Mouse (Mus musculus) hindbrain, embryonic 13.5 days (tissue): ENCODE results near the gene Igsf21. TPM values are rescaled to one million over a fixed set of nuclear protein-coding genes. Genes with fewer than 3 reads are reported as not detected.
A peak's percentile ranks its signal among the peaks of the same experiment; 100 is the strongest.

ENCODE experiments used
- ATAC-seq: fragments of 200-750 bp; cut with Nextera tagmentation; 2 replicates; pipeline ENCODE4 v1.8.0; 2017; ENCODE audit warnings: moderate TSS enrichment; ENCODE audit not compliant: low FRiP score
- H3K27ac ChIP-seq: fragments of 300-500 bp; sonication (generic); 2 replicates; pipeline ENCODE4 v1.5.1; 2015; ENCODE audit warnings: inconsistent platforms, mild to moderate bottlenecking, moderate library complexity
- H3K27me3 ChIP-seq: fragments of 300-500 bp; sonication (generic); 2 replicates; pipeline ENCODE4 v1.6.1; 2015; ENCODE audit warnings: mild to moderate bottlenecking, inconsistent platforms
- H3K36me3 ChIP-seq: fragments of 300-500 bp; sonication (generic); 2 replicates; pipeline ENCODE4 v1.6.1; 2015; ENCODE audit warnings: mild to moderate bottlenecking, inconsistent platforms
- H3K4me1 ChIP-seq: fragments of 300-500 bp; sonication (generic); replicated peaks from 2 replicates; pipeline ENCODE4 v1.6.1; 2015; ENCODE audit warnings: inconsistent platforms
- H3K4me2 ChIP-seq: fragments of 300-500 bp; sonication (generic); 2 replicates; pipeline ENCODE4 v1.6.1; 2015; ENCODE audit warnings: inconsistent platforms, mild to moderate bottlenecking, moderate library complexity
- H3K4me3 ChIP-seq: fragments of 300-500 bp; sonication (generic); 2 replicates; pipeline ENCODE4 v1.5.1; 2015; ENCODE audit warnings: mild to moderate bottlenecking, inconsistent platforms
- H3K9ac ChIP-seq: fragments of 300-500 bp; sonication (generic); 2 replicates; pipeline ENCODE4 v1.6.1; 2015; ENCODE audit warnings: mild to moderate bottlenecking, inconsistent platforms
- H3K9me3 ChIP-seq: fragments of 300-500 bp; sonication (generic); 2 replicates; pipeline ENCODE4 v1.6.1; 2016; ENCODE audit warnings: inconsistent platforms
- WGBS: fragments of 180-500 bp; shearing (Covaris S2); methylation state at CpG from one replicate; pipeline ENCODE4 v1.1.7; 2015; 5-methylcytosine and 5-hydroxymethylcytosine counted together
- polyA plus RNA-seq: library from polyadenylated mRNA; unstranded; fragments of >200 nt; fragmentation: Nextera tagmentation; extraction: Ambion mirVana; gene quantifications from 2 replicates; pipeline ENCODE4 v1.2.1, GENCODE M21; 2015

Gene Igsf21
- polyA plus RNA-seq, 1 experiment from 2014 or later, result 46.4 TPM

DNA sequence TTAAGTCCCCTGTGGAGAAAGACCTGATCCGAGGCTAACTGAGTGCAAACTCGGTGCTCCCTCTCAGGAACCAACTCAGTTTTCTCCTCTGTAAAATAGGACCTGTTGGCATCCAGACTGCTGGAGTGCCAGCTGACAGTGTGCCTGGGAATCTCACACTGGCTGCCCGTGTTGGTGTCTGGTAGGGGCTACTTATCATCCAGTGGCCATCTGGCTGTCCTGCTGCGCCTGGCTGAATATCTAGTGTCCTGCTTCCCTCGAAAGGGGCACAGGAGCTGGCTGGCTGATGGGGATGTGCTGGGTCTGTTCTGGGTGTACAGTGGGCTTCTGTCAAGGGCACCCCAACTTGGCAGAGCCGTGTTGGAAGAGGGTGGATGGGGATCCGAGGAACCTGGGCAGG, 193.5 kb downstream of the Igsf21 start:
- peaks cover 9% of the 10 kb centered on the region for H3K4me1 ChIP-seq
- no peak overlapping the region for H3K4me3 ChIP-seq
- no peaks in the 10 kb centered on the region for H3K36me3 ChIP-seq
- H3K9ac ChIP-seq, result no peak overlapping the region
- WGBS, result 65% methylated on average over 7 of the region's 7 CpGs
- H3K27me3 ChIP-seq, result no peaks in the 10 kb centered on the region
- H3K4me2 ChIP-seq, result no peak overlapping the region
- no peak for ATAC-seq
- 0 out of 2 replicates have a peak, but pooled peaks cover 4% of the 10 kb centered on the region for H3K9me3 ChIP-seq
- H3K27ac ChIP-seq, result no peak overlapping the region

GRCm38 (mm10) chr4:140052575-140052974, 194.0 kb downstream of the Igsf21 start:
- H3K4me2 ChIP-seq, result no peak overlapping the region
- H3K27me3 ChIP-seq, result no peaks in the 10 kb centered on the region
- H3K9me3 ChIP-seq, result 0 out of 2 replicates have a peak, but pooled peaks cover 4% of the 10 kb centered on the region
- WGBS, result 53% methylated on average over 11 of the region's 11 CpGs
- ATAC-seq, result no peak
- H3K27ac ChIP-seq, result no peak overlapping the region
- no peak overlapping the region for H3K9ac ChIP-seq
- H3K4me1 ChIP-seq, result peaks cover 9% of the 10 kb centered on the region
- no peak overlapping the region for H3K4me3 ChIP-seq
- no peaks in the 10 kb centered on the region for H3K36me3 ChIP-seq

DNA sequence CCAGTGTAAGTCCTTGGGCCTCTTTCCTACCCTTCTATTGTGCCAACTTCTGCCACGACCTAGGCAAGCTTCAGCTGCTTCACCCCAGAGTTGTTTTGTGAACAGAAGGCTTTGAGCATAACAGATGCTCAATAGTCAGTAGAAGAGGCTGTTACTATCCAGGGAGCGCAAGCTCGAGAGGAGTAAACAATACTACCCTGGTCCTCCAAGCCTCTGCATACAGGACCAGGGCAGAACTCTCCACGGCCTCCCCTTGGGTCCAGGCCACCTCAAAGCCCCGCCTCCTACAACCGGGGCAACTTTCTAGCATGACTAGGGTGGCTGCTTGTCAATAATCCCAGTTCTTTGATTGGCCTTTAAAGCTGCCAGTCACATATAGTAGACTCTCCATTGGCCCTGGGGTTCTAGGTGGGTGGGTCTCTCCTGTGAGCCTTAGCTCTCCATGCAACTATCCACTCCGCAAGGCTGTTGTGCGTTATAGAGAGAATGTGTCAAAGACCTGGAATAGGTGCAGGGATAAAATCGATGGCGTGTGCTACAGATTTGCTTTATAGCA, 198.7 kb downstream of the Igsf21 start:
- H3K36me3 ChIP-seq, result no peaks in the 10 kb centered on the region
- 0 out of 2 replicates have a peak, but pooled peaks cover 4% of the 10 kb centered on the region for H3K9me3 ChIP-seq
- ATAC-seq, result 0 out of 2 replicates have a peak, but pooled peaks have one; percentile 49
- WGBS, result 69% methylated on average over 10 of the region's 10 CpGs
- no peak overlapping the region for H3K4me2 ChIP-seq
- no peak overlapping the region for H3K9ac ChIP-seq
- H3K4me3 ChIP-seq, result no peak overlapping the region
- H3K4me1 ChIP-seq, result peaks cover 13% of the 10 kb centered on the region
- H3K27me3 ChIP-seq, result peaks cover 7% of the 10 kb centered on the region; the same call in 1 of the 2 replicates
- H3K27ac ChIP-seq, result no peak overlapping the region

DNA sequence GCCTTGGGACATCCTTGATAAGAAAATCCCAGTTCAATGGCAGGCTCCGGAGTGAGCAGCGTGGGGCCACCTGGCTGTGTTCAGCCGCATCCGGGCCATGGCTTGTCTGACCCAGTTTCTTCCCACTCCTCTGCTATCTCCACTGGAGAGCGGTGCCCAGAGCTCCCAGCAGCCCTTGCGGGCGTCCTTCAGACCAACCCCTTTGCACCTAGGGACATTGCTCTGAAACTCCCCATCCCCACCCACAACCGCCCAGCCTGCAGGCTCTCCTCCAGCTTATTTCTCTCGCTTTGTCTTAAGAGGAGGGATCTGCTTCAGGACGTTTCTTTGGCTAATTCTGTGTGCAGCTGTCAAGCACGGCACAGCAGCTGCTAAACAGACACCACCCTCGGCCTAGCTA, 202.6 kb downstream of the Igsf21 start:
- peak overlapping the region; percentile 55; the same call in 1 of the 2 replicates for H3K27ac ChIP-seq
- 53% methylated on average over 12 of the region's 12 CpGs for WGBS

GRCm38 (mm10) chr4:140038586-140039411, 207.8 kb downstream of the Igsf21 start:
- peak overlapping the region; percentile 46 for H3K9ac ChIP-seq
- ATAC-seq, result no peak
- H3K4me2 ChIP-seq, result no peak overlapping the region; the same call in 1 of the 2 replicates

More for the DNA sequence above, 202.6 kb downstream of the Igsf21 start:
- Histone ChIP-seq H3K9ac (peak overlapping the region; percentile 35; the same call in 1 of the 2 replicates), H3K4me1 (peaks cover 19% of the 10 kb centered on the region), H3K9me3 (peaks cover 9% of the 10 kb centered on the region; the same call in 1 of the 2 replicates), H3K27me3 (peaks cover 19% of the 10 kb centered on the region), H3K36me3 (0 out of 2 replicates have a peak, but pooled peaks cover 3% of the 10 kb centered on the region), H3K4me3 (no peak overlapping the region), H3K4me2 (no peak overlapping the region)
- no peak for ATAC-seq

GRCm38 (mm10) chr4:140037784-140038387, 208.7 kb downstream of the Igsf21 start:
- H3K4me3 ChIP-seq, result no peak overlapping the region
- WGBS, result 2% methylated on average over 13 of the region's 13 CpGs
- H3K9me3 ChIP-seq, result peaks cover 9% of the 10 kb centered on the region; the same call in 1 of the 2 replicates
- H3K27ac ChIP-seq, result no peak overlapping the region
- peaks cover 47% of the 10 kb centered on the region for H3K27me3 ChIP-seq
- peak; percentile 33; the same call in 1 of the 2 replicates for ATAC-seq
- H3K4me1 ChIP-seq, result peaks cover 25% of the 10 kb centered on the region
- no peak overlapping the region; the same call in 1 of the 2 replicates for H3K4me2 ChIP-seq
- 0 out of 2 replicates have a peak, but pooled peaks cover 3% of the 10 kb centered on the region for H3K36me3 ChIP-seq
- H3K9ac ChIP-seq, result no peak overlapping the region

More at GRCm38 (mm10) chr4:140038586-140039411, 207.8 kb downstream of the Igsf21 start:
- H3K4me1 ChIP-seq, result peaks cover 27% of the 10 kb centered on the region
- peaks cover 42% of the 10 kb centered on the region for H3K27me3 ChIP-seq
- H3K9me3 ChIP-seq, result peaks cover 9% of the 10 kb centered on the region; the same call in 1 of the 2 replicates
- H3K36me3 ChIP-seq, result 0 out of 2 replicates have a peak, but pooled peaks cover 3% of the 10 kb centered on the region
- no peak overlapping the region for H3K27ac ChIP-seq
- WGBS, result 4% methylated on average over 26 of the region's 26 CpGs
- H3K4me3 ChIP-seq, result no peak overlapping the region

- no peak for ATAC-seq
- no peak overlapping the region for H3K27ac ChIP-seq
- peaks cover 34% of the 10 kb centered on the region for H3K4me1 ChIP-seq
- WGBS, result 76% methylated on average over 15 of the region's 15 CpGs
- H3K27me3 ChIP-seq, result peaks cover 50% of the 10 kb centered on the region
- H3K4me2 ChIP-seq, result no peak overlapping the region
- no peaks in the 10 kb centered on the region for H3K9me3 ChIP-seq
- no peak overlapping the region for H3K9ac ChIP-seq
- H3K36me3 ChIP-seq, result no peaks in the 10 kb centered on the region
- no peak overlapping the region for H3K4me3 ChIP-seq
Observed at GRCm38 (mm10) chr4:140035232-140035631, 211.4 kb downstream of the Igsf21 start.

GRCm38 (mm10) chr4:140033394-140033793, 213.2 kb downstream of the Igsf21 start:
- no peak overlapping the region for H3K4me3 ChIP-seq
- ATAC-seq, result no peak
- no peaks in the 10 kb centered on the region for H3K36me3 ChIP-seq
- no peak overlapping the region for H3K4me2 ChIP-seq
- H3K27me3 ChIP-seq, result peaks cover 40% of the 10 kb centered on the region
- no peak overlapping the region for H3K27ac ChIP-seq
- peaks cover 38% of the 10 kb centered on the region for H3K4me1 ChIP-seq
- no peak overlapping the region for H3K9ac ChIP-seq
- WGBS, result 38% methylated on average over 7 of the region's 7 CpGs
- no peaks in the 10 kb centered on the region for H3K9me3 ChIP-seq

DNA sequence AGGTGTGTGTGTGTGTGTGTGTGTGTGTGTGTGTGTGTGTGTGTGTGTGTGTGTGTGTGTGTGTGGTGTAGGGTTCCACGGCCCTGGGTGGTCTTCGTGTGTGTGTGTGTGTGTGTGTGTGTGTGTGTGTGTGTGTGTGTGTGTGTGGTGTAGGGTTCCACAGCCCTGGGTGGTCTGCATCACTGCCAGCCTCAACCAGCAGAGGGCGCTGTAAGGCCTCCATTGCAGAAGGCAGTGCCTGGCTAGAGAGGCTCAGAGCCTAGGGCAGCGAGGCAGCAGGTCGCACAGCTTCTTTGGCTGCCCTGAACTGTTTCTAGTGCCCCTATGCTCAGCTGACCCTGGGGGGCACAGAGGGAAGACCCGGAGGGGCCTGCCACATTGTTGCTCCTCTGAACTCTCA, 216.2 kb downstream of the Igsf21 start:
- peaks cover 30% of the 10 kb centered on the region for H3K27me3 ChIP-seq
- ATAC-seq, result 0 out of 2 replicates have a peak, but pooled peaks have one; percentile 46
- H3K9ac ChIP-seq, result no peak overlapping the region
- H3K4me3 ChIP-seq, result no peak overlapping the region
- peaks cover 4% of the 10 kb centered on the region; the same call in 1 of the 2 replicates for H3K9me3 ChIP-seq
- 16% methylated on average over 4 of the region's 6 CpGs for WGBS
- peaks cover 25% of the 10 kb centered on the region for H3K4me1 ChIP-seq
- no peak overlapping the region for H3K4me2 ChIP-seq
- no peaks in the 10 kb centered on the region for H3K36me3 ChIP-seq
- peak overlapping the region; percentile 86 for H3K27ac ChIP-seq

GRCm38 (mm10) chr4:140030040-140030386, 216.6 kb downstream of the Igsf21 start:
- peaks cover 27% of the 10 kb centered on the region for H3K27me3 ChIP-seq
- H3K9ac ChIP-seq, result 0 out of 2 replicates have a peak overlapping the region, but pooled peaks have one; percentile 24
- no peak overlapping the region for H3K4me2 ChIP-seq
- peak; percentile 48 for ATAC-seq
- 23% methylated on average over 5 of the region's 5 CpGs for WGBS
- H3K27ac ChIP-seq, result peak overlapping the region; percentile 86
- H3K36me3 ChIP-seq, result no peaks in the 10 kb centered on the region
- H3K4me3 ChIP-seq, result no peak overlapping the region
- peaks cover 4% of the 10 kb centered on the region; the same call in 1 of the 2 replicates for H3K9me3 ChIP-seq
- H3K4me1 ChIP-seq, result peaks cover 25% of the 10 kb centered on the region

DNA sequence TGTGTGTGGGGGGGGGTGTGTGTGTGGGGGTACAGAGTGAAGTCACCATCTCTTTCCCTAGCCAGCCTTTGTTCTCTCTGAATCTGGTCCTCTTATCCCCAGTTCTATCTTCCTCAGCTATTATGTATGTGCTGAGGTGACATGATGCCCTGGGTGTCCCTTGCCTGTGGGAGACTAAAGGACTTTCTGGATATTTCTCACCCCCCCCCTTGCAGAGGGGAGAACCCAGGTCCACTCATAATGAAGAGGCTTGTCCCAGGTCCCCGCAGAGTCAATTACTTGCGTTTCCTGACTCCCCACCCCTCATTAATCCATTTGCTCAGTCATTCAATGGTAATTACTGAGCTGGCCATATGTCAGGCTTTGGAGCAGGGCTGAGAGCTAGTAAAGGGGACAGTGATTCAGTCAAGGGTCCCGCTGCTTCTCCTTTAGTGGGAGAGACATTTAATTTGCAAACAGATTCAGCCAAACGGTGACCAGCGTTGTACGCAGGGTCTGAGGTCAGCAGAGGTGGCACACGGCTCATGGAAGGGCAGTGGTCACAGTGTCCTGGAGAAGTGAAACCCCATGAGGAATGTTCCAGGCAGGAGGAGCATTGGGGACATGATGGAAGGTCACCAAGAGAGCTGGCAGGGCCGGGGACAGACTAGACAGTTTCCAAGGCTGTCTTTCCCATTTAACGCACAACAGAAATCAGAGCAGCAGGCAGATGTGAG, 217.1 kb downstream of the Igsf21 start:
- 0 out of 2 replicates have a peak overlapping the region, but pooled peaks have one; percentile 24 for H3K9ac ChIP-seq

More for the DNA sequence above, 217.1 kb downstream of the Igsf21 start:
- H3K4me1 ChIP-seq, result peaks cover 26% of the 10 kb centered on the region
- peak overlapping the region; percentile 86 for H3K27ac ChIP-seq
- no peaks in the 10 kb centered on the region for H3K36me3 ChIP-seq
- no peak overlapping the region for H3K4me2 ChIP-seq
- no peak for ATAC-seq
- WGBS, result 22% methylated on average over 9 of the region's 9 CpGs
- no peak overlapping the region for H3K4me3 ChIP-seq
- peaks cover 4% of the 10 kb centered on the region; the same call in 1 of the 2 replicates for H3K9me3 ChIP-seq
- peaks cover 23% of the 10 kb centered on the region for H3K27me3 ChIP-seq
